Mouse (Mus musculus): ENCODE data around the gene Tlnrd1. TPM values are rescaled to one million over a fixed set of nuclear protein-coding genes. Genes with fewer than 3 reads are reported as not detected.

Gene Tlnrd1
- 7.1 and 7.6 TPM in 2 replicates for polyA plus RNA-seq (2015; fragmentation: Nextera tagmentation; extraction: Ambion mirVana)

DNA sequence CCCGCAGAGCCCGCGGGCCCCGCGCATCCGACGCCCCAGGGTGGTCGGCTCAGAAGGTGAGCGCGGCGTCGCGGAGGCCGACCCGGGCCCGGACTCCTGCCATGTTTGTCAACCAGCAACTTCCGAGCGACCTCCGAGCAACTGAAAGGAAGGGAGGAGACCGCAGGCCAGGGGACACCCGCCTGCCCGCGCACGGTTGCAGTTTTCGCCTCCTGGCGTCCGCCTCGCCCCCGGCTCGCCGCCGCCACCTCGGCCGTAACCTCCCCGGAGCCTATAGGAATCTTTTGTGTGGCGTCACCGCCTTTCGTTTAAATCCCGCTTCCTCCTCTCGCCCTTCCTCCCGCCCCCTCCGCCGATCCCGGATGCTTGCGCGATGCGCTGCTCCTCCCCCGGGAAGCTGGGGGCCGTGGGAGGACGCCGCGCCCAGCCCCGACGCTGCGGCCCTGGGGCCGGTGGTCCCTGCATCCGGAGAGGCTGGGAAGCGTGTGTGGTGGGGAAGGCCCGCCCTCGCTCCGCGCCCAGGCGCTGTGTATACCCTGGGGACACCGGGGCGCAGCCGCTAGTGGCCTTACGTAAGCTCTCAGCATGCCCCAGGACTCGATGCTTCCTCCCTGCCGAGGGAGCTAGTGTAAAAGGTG lies at the start of gene Tlnrd1, which contains the start of gene Mesd:
Gene Tlnrd1 (minus strand): TSS at position 285 of the 638 bp plus-strand sequence.
Gene Mesd (plus strand): TSS at position 446 of the 638 bp plus-strand sequence.
- no peaks in the 10 kb centered on the region for H3K36me3 ChIP-seq (ENCODE audit: control insufficient read depth, insufficient read depth, low read length)
- peak within 1 kb of the TSS; percentile 86 for H3K4me3 ChIP-seq (ENCODE audit: low read depth, low read length)
- H3K9me3 ChIP-seq (replicated peaks; ENCODE audit: control insufficient read depth, low read length, poor library complexity, severe bottlenecking), result no peaks in the 10 kb centered on the region
- H3K4me2 ChIP-seq (ENCODE audit: low read length), result peak within 1 kb of the TSS; percentile 86
- peaks cover 40% of the 10 kb centered on the region for H3K4me1 ChIP-seq (ENCODE audit: control insufficient read depth, insufficient read depth, low read length)
- ATAC-seq, result peak; percentile 83
- under 1% methylated on average over 69 of the region's 69 CpGs for WGBS
- H3K27ac ChIP-seq (ENCODE audit: low read length), result peak within 1 kb of the TSS; percentile 94
- no peaks in the 10 kb centered on the region for H3K27me3 ChIP-seq (ENCODE audit: control insufficient read depth, insufficient read depth, low read depth, low read length)
- peak within 1 kb of the TSS; percentile 95 for H3K9ac ChIP-seq (ENCODE audit: low read depth, low read length)

DNA sequence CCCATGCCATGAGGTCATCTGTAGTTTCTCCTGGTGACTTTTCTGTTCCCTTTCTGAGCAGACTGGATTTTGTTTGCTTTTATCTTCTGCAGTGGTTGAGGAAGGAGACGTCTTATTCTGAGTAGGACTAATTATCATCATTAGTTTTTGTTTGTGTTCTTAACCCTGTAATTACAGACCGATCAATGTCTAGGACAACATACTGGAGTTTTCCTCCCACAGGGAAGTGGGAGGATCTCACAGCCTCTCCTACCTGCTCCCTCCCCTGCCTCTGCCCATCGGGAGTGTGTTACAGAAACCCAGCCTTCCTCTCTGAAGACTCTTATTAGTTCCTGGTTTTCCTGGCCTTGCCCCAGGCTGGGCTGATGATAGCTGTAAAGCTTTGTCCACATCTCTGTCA lies 37.5 kb upstream of the Tlnrd1 start:
- H3K4me2 ChIP-seq (ENCODE audit: low read length), result no peak overlapping the region
- no peaks in the 10 kb centered on the region for H3K4me1 ChIP-seq (ENCODE audit: control insufficient read depth, insufficient read depth, low read length)
- no peaks in the 10 kb centered on the region for H3K9me3 ChIP-seq (replicated peaks; ENCODE audit: control insufficient read depth, low read length, poor library complexity, severe bottlenecking)
- no peak overlapping the region for H3K27ac ChIP-seq (ENCODE audit: low read length)
- no peaks in the 10 kb centered on the region for H3K27me3 ChIP-seq (ENCODE audit: control insufficient read depth, insufficient read depth, low read depth, low read length)
- 72% methylated on average over 3 of the region's 3 CpGs for WGBS
- H3K36me3 ChIP-seq (ENCODE audit: control insufficient read depth, insufficient read depth, low read length), result no peaks in the 10 kb centered on the region
- H3K4me3 ChIP-seq (ENCODE audit: low read depth, low read length), result no peak overlapping the region
- H3K9ac ChIP-seq (ENCODE audit: low read depth, low read length), result no peak overlapping the region
- ATAC-seq, result no peak

DNA sequence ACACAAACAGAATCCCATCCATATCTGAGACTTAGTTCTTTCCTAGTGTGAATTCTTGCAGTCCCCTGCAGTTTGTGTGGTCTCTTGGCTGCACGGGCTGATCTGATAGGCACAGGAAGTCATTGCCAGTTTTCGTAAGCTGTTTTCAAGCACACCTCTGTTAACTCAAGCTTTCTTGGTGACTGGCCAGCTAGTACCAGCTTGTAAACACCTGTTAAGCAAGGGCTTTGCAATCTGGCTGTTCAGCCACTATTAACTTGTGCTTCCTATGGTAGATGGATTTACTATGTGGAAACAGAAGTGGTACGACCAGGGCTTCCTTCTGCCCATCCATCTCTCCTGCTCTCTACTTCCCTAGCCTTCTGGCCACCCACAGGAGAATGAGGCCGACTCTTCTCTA lies 36.1 kb upstream of the Tlnrd1 start:
- H3K9ac ChIP-seq (ENCODE audit: low read depth, low read length), result no peak overlapping the region
- H3K4me2 ChIP-seq (ENCODE audit: low read length), result no peak overlapping the region
- H3K4me3 ChIP-seq (ENCODE audit: low read depth, low read length), result no peak overlapping the region
- ATAC-seq, result no peak
- no peaks in the 10 kb centered on the region for H3K36me3 ChIP-seq (ENCODE audit: control insufficient read depth, insufficient read depth, low read length)
- H3K4me1 ChIP-seq (ENCODE audit: control insufficient read depth, insufficient read depth, low read length), result no peaks in the 10 kb centered on the region
- no peaks in the 10 kb centered on the region for H3K27me3 ChIP-seq (ENCODE audit: control insufficient read depth, insufficient read depth, low read depth, low read length)
- 88% methylated on average over 4 of the region's 4 CpGs for WGBS
- H3K27ac ChIP-seq (ENCODE audit: low read length), result no peak overlapping the region
- H3K9me3 ChIP-seq (replicated peaks; ENCODE audit: control insufficient read depth, low read length, poor library complexity, severe bottlenecking), result no peaks in the 10 kb centered on the region

DNA sequence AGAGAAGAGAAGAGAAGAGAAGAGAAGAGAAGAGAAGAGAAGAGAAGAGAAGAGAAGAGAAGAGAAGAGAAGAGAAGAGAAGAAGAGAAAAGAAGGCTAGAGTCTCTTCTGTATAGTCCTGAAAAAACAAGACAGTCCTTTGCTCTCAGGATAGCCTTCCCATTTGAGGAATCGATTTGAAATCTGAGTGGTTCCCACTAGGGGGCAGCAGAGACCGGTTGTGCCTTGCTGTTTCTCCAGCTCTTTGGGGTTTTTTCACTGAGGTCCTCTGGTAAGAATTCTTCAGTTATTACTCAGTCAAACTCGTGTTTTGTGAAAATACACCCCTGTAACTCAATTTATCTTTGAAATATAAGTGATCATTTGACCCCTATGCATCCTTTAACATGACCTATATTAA lies 30.5 kb upstream of the Tlnrd1 start:
- H3K27ac ChIP-seq (ENCODE audit: low read length), result no peak overlapping the region
- 0% methylated on average over 3 of the region's 3 CpGs for WGBS
- no peak overlapping the region for H3K9ac ChIP-seq (ENCODE audit: low read depth, low read length)
- no peaks in the 10 kb centered on the region for H3K27me3 ChIP-seq (ENCODE audit: control insufficient read depth, insufficient read depth, low read depth, low read length)
- H3K4me1 ChIP-seq (ENCODE audit: control insufficient read depth, insufficient read depth, low read length), result no peaks in the 10 kb centered on the region
- H3K4me3 ChIP-seq (ENCODE audit: low read depth, low read length), result no peak overlapping the region
- no peaks in the 10 kb centered on the region for H3K9me3 ChIP-seq (replicated peaks; ENCODE audit: control insufficient read depth, low read length, poor library complexity, severe bottlenecking)
- H3K4me2 ChIP-seq (ENCODE audit: low read length), result no peak overlapping the region
- peak; percentile 80 for ATAC-seq
- H3K36me3 ChIP-seq (ENCODE audit: control insufficient read depth, insufficient read depth, low read length), result no peaks in the 10 kb centered on the region

DNA sequence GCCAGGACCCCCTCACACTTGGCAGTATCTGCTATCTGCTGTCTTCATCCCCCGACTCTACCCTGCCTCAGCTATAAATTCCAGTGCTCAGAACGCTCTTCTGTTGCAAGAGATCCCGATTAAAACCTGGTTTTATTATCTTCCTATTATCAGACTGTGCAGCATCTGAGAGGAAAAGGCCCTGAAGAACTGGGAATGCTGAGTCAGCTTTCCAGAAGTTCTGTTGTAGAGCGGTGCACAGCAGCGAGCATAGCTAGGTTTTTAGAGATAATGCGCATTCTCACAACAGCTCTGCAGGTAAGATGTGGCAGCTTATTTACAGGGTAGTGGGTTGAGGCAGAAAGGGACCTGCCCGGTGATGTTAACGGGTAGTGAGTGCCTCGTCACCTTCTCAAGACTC lies 29.9 kb upstream of the Tlnrd1 start:
- H3K27me3 ChIP-seq (ENCODE audit: control insufficient read depth, insufficient read depth, low read depth, low read length), result no peaks in the 10 kb centered on the region
- no peak overlapping the region for H3K9ac ChIP-seq (ENCODE audit: low read depth, low read length)
- no peak overlapping the region for H3K27ac ChIP-seq (ENCODE audit: low read length)
- H3K9me3 ChIP-seq (replicated peaks; ENCODE audit: control insufficient read depth, low read length, poor library complexity, severe bottlenecking), result no peaks in the 10 kb centered on the region
- no peak for ATAC-seq
- H3K4me1 ChIP-seq (ENCODE audit: control insufficient read depth, insufficient read depth, low read length), result no peaks in the 10 kb centered on the region
- H3K4me3 ChIP-seq (ENCODE audit: low read depth, low read length), result no peak overlapping the region
- no peak overlapping the region for H3K4me2 ChIP-seq (ENCODE audit: low read length)
- 75% methylated on average over 9 of the region's 9 CpGs for WGBS
- no peaks in the 10 kb centered on the region for H3K36me3 ChIP-seq (ENCODE audit: control insufficient read depth, insufficient read depth, low read length)

DNA sequence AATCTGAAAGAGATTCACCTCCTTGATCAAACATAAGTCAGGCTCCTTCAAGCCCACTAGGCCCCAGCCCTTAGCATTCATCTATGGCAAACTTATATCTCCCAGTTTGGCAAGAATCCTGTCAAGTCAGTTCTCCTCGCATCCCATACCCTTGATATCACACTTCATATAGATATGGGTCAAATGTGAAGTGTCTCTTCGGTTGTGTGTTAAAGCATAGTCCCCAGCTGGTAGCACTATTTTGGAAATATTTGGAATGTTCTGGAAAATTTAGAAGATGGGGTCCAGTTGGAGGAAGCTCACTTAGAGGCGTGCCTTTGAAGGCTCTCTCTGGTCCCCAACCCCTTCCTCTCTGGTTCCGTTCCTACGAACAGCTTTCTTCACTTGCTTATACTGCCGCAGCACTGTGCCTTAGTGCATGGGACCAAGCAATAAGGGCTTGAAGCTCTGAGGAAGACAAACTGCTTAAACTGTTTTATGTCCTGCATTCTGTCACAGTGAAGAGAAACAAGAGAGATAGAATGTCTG lies 29.4 kb upstream of the Tlnrd1 start:
- no peak for ATAC-seq
- no peaks in the 10 kb centered on the region for H3K4me1 ChIP-seq (ENCODE audit: control insufficient read depth, insufficient read depth, low read length)
- H3K27me3 ChIP-seq (ENCODE audit: control insufficient read depth, insufficient read depth, low read depth, low read length), result no peaks in the 10 kb centered on the region
- no peaks in the 10 kb centered on the region for H3K9me3 ChIP-seq (replicated peaks; ENCODE audit: control insufficient read depth, low read length, poor library complexity, severe bottlenecking)
- no peak overlapping the region for H3K27ac ChIP-seq (ENCODE audit: low read length)
- H3K4me2 ChIP-seq (ENCODE audit: low read length), result no peak overlapping the region
- 91% methylated on average over 6 of the region's 6 CpGs for WGBS
- H3K36me3 ChIP-seq (ENCODE audit: control insufficient read depth, insufficient read depth, low read length), result no peaks in the 10 kb centered on the region
- no peak overlapping the region for H3K4me3 ChIP-seq (ENCODE audit: low read depth, low read length)
- no peak overlapping the region for H3K9ac ChIP-seq (ENCODE audit: low read depth, low read length)

DNA sequence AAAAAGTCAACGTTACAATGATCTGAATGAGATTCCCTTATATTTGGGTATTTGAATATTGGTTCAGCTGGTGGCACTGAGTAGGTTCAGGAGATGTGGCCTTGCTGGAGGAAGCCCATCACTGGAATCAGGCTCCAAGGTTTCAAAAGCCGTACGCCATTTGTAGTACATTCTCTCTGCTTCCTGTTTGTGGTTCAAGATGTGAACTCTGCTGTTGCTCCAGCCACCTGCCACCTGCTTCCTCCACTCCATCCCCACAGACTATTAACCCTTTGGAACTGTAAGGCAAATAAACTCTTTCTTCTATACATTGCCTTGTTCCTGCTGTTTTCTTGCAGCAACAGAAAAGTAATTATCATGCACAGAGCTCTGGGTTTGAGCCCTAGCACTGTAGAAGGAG lies 27.8 kb upstream of the Tlnrd1 start:
- WGBS, result 86% methylated on average over 3 of the region's 3 CpGs
- no peaks in the 10 kb centered on the region for H3K36me3 ChIP-seq (ENCODE audit: control insufficient read depth, insufficient read depth, low read length)
- no peak overlapping the region for H3K4me3 ChIP-seq (ENCODE audit: low read depth, low read length)
- no peak overlapping the region for H3K27ac ChIP-seq (ENCODE audit: low read length)
- ATAC-seq, result no peak
- no peaks in the 10 kb centered on the region for H3K9me3 ChIP-seq (replicated peaks; ENCODE audit: control insufficient read depth, low read length, poor library complexity, severe bottlenecking)
- no peaks in the 10 kb centered on the region for H3K4me1 ChIP-seq (ENCODE audit: control insufficient read depth, insufficient read depth, low read length)
- no peak overlapping the region for H3K4me2 ChIP-seq (ENCODE audit: low read length)
- H3K9ac ChIP-seq (ENCODE audit: low read depth, low read length), result no peak overlapping the region
- no peaks in the 10 kb centered on the region for H3K27me3 ChIP-seq (ENCODE audit: control insufficient read depth, insufficient read depth, low read depth, low read length)

DNA sequence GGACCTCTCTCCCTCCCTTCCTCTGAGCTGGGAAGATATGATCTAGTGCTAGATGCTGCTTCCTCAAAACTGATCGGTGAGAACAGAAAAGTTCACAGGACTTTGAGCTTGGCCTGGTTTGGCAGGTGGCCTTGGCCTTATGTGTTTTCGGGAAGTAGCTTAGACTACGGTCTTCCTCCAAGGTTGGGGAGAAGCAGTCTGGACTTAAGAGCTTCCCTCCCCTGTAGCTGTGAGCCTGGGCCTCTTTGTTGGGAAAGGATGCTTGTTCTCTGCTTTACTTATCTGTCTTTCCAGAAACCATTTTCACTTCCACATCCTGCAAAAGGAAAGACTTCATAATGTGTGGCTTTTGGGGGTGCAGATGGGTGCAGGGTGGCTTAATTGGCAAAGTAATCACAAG lies 20.7 kb upstream of the Tlnrd1 start:
- Histone ChIP-seq H3K9ac (ENCODE audit: low read depth, low read length) (no peak overlapping the region), H3K4me2 (ENCODE audit: low read length) (no peak overlapping the region), H3K27ac (ENCODE audit: low read length) (no peak overlapping the region), H3K4me3 (ENCODE audit: low read depth, low read length) (no peak overlapping the region), H3K36me3 (ENCODE audit: control insufficient read depth, insufficient read depth, low read length) (no peaks in the 10 kb centered on the region; the same call in 1 of the 2 replicates), H3K9me3 (replicated peaks; ENCODE audit: control insufficient read depth, low read length, poor library complexity, severe bottlenecking) (no peaks in the 10 kb centered on the region), H3K27me3 (ENCODE audit: control insufficient read depth, insufficient read depth, low read depth, low read length) (no peaks in the 10 kb centered on the region), H3K4me1 (ENCODE audit: control insufficient read depth, insufficient read depth, low read length) (no peaks in the 10 kb centered on the region)
- no peak for ATAC-seq
- 98% methylated on average over 3 of the region's 3 CpGs for WGBS

DNA sequence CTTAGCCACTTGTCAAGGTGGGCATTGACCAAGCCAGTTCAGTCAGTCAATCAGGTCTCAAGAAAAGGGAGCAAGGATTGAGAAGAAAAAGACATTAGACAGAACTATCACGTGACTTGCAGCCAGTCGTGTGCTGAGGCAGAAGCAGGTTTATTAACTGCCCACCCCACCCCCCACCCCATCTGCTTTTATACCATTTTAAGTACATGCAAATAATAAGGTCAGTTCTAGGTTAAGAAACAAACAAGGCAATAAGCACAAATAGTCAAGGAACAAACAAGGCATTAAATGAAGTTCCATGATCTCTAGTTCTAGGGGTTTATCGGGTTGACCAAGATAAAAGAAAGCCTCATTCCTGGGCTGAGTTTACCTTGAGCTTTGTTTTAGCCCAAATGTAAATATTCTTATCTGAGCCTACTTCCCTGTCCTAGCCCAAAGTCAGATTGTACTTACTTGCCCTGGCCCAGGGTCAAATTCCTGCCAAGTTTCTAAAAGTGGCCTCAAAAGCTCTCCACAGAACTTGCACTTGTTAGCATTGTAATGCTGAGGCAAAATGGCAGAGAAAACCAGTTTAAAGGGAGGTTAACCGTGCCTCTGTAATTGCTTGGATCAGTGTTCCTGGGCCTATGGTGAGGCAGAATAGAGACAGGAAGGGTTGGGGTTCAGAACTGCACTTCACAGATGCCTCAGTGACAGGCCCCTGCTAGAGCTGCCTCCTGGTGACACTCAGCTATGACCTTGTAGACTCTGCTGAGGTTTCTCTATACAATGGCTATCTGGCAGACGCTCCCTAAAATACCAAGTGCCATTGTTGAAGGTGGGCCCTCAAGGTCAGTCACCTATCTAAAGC lies 18.4 kb upstream of the Tlnrd1 start:
- no peak overlapping the region for H3K4me2 ChIP-seq (ENCODE audit: low read length)
- WGBS, result 83% methylated on average over 5 of the region's 5 CpGs

More for the DNA sequence above, 18.4 kb upstream of the Tlnrd1 start:
- Histone ChIP-seq H3K27ac (ENCODE audit: low read length) (no peak overlapping the region), H3K4me1 (ENCODE audit: control insufficient read depth, insufficient read depth, low read length) (no peaks in the 10 kb centered on the region), H3K9me3 (replicated peaks; ENCODE audit: control insufficient read depth, low read length, poor library complexity, severe bottlenecking) (no peaks in the 10 kb centered on the region), H3K36me3 (ENCODE audit: control insufficient read depth, insufficient read depth, low read length) (peaks cover 18% of the 10 kb centered on the region), H3K4me3 (ENCODE audit: low read depth, low read length) (no peak overlapping the region), H3K27me3 (ENCODE audit: control insufficient read depth, insufficient read depth, low read depth, low read length) (no peaks in the 10 kb centered on the region), H3K9ac (ENCODE audit: low read depth, low read length) (no peak overlapping the region)
- no peak for ATAC-seq
